Mouse (Mus musculus) midbrain, embryonic 11.5 days (tissue): Measurements from ENCODE around the gene Piwil4. TPM values are rescaled to one million over a fixed set of nuclear protein-coding genes. Genes with fewer than 3 reads are reported as not detected.
A peak's percentile ranks its signal among the peaks of the same experiment; 100 is the strongest.

ENCODE experiments used
- ATAC-seq: fragments of 200-750 bp; cut with Nextera tagmentation; 2 replicates; pipeline ENCODE4 v1.8.0; 2017; ENCODE audit warnings: moderate TSS enrichment, moderate library complexity; ENCODE audit not compliant: low FRiP score
- DNase-seq: peaks from one replicate; pipeline ENCODE4 v3.0.0; 2015; ENCODE audit warnings: low spot score; ENCODE audit errors: missing footprints
- H3K27ac ChIP-seq: fragments of 300-500 bp; sonication (generic); 2 replicates; pipeline ENCODE4 v1.5.1; 2014; ENCODE audit warnings: low read depth, low read length
- H3K27me3 ChIP-seq: fragments of 300-500 bp; sonication (generic); 2 replicates; pipeline ENCODE4 v1.6.1; 2014; ENCODE audit warnings: mild to moderate bottlenecking, low read length, moderate library complexity, mixed read lengths; ENCODE audit not compliant: control insufficient read depth, insufficient read depth
- H3K36me3 ChIP-seq: fragments of 300-500 bp; sonication (generic); 2 replicates; pipeline ENCODE4 v1.6.1; 2014; ENCODE audit warnings: mild to moderate bottlenecking, low read length, moderate library complexity, mixed read lengths; ENCODE audit not compliant: control insufficient read depth, insufficient read depth
- H3K4me1 ChIP-seq: fragments of 300-500 bp; sonication (generic); 2 replicates; pipeline ENCODE4 v1.6.1; 2014; ENCODE audit warnings: low read length; ENCODE audit not compliant: control insufficient read depth, insufficient read depth
- H3K4me2 ChIP-seq: fragments of 300-500 bp; sonication (generic); 2 replicates; pipeline ENCODE4 v1.6.1; 2014; ENCODE audit warnings: mild to moderate bottlenecking, moderate library complexity
- H3K4me3 ChIP-seq: fragments of 300-500 bp; sonication (generic); 2 replicates; pipeline ENCODE4 v1.5.1; 2014; ENCODE audit warnings: low read depth, low read length
- H3K9ac ChIP-seq: fragments of 300-500 bp; sonication (generic); 2 replicates; pipeline ENCODE4 v1.6.1; 2014; ENCODE audit warnings: low read length
- H3K9me3 ChIP-seq: fragments of 300-500 bp; sonication (generic); 2 replicates; pipeline ENCODE4 v1.6.1; 2016; ENCODE audit warnings: low read length; ENCODE audit not compliant: control insufficient read depth
- WGBS: fragments of 180-500 bp; shearing (Covaris S2); extraction: QIAGEN DNeasy Blood & Tissue Kit; methylation state at CpG from one replicate; pipeline ENCODE4 v1.1.7; 2014; 5-methylcytosine and 5-hydroxymethylcytosine counted together
- polyA plus RNA-seq: library from polyadenylated mRNA; unstranded; fragments of >200 nt; fragmentation: Nextera tagmentation; extraction: Ambion mirVana; gene quantifications from 2 replicates; pipeline ENCODE4 v1.2.1, GENCODE M21; 2014

The Piwil4 gene
- polyA plus RNA-seq: 0.08 and 0.12 TPM in 2 replicates

GRCm38 (mm10) chr9:14740151-14740924 is at the start of gene Piwil4:
Gene Piwil4 (minus strand): TSS chr9:14740733.
- Histone ChIP-seq H3K9me3 (no peaks in the 10 kb centered on the region), H3K4me2 (no peak within 1 kb of the TSS), H3K4me3 (no peak within 1 kb of the TSS), H3K4me1 (no peaks in the 10 kb centered on the region), H3K27me3 (no peaks in the 10 kb centered on the region), H3K9ac (no peak within 1 kb of the TSS), H3K36me3 (no peaks in the 10 kb centered on the region), H3K27ac (no peak within 1 kb of the TSS)
- WGBS: 86% methylated on average over 19 of the region's 19 CpGs
- DNase-seq (no peak), ATAC-seq (no peak)

- Histone ChIP-seq H3K9ac (no peak overlapping the region), H3K27me3 (no peaks in the 10 kb centered on the region), H3K36me3 (peaks cover 3% of the 10 kb centered on the region; the same call in 1 of the 2 replicates), H3K4me2 (no peak overlapping the region), H3K9me3 (no peaks in the 10 kb centered on the region), H3K4me1 (no peaks in the 10 kb centered on the region), H3K4me3 (no peak overlapping the region), H3K27ac (no peak overlapping the region)
- DNase-seq: no peak
- WGBS: 91% methylated on average over 6 of the region's 6 CpGs
- no peak for ATAC-seq
Observed at GRCm38 (mm10) chr9:14787356-14787755, 46.8 kb upstream of the Piwil4 start.

- ATAC-seq (peak; percentile 99), DNase-seq (peak; percentile 99)
- H3K9me3 ChIP-seq: no peaks in the 10 kb centered on the region
- H3K4me2 ChIP-seq: peak within 1 kb of the TSS; percentile 77
- no peaks in the 10 kb centered on the region for H3K4me1 ChIP-seq
- under 1% methylated on average over 62 of the region's 62 CpGs for WGBS
- H3K9ac ChIP-seq: peak within 1 kb of the TSS; percentile 94
- peak within 1 kb of the TSS; percentile 87 for H3K27ac ChIP-seq
- no peaks in the 10 kb centered on the region for H3K27me3 ChIP-seq
- peaks cover 9% of the 10 kb centered on the region for H3K36me3 ChIP-seq
- peak within 1 kb of the TSS; percentile 79 for H3K4me3 ChIP-seq
Observed at GRCm38 (mm10) chr9:14784039-14785002, 43.8 kb upstream of the Piwil4 start, which contains the start of the genes Mre11a and Ankrd49. Gene Mre11a (plus strand): TSS chr9:14784654. Gene Ankrd49 (minus strand): TSS chr9:14784856.

- H3K4me1 ChIP-seq: no peaks in the 10 kb centered on the region
- H3K27ac ChIP-seq: no peak overlapping the region
- H3K4me2 ChIP-seq: no peak overlapping the region
- no peaks in the 10 kb centered on the region for H3K9me3 ChIP-seq
- no peaks in the 10 kb centered on the region for H3K27me3 ChIP-seq
- no peak overlapping the region for H3K9ac ChIP-seq
- no peak for DNase-seq
- ATAC-seq: no peak
- peaks cover 6% of the 10 kb centered on the region for H3K36me3 ChIP-seq
- H3K4me3 ChIP-seq: no peak overlapping the region
- WGBS: 47% methylated on average over 13 of the region's 13 CpGs
Observed at GRCm38 (mm10) chr9:14778341-14778740, 37.8 kb upstream of the Piwil4 start.

- no peak overlapping the region for H3K27ac ChIP-seq
- ATAC-seq (no peak), DNase-seq (no peak)
- WGBS: 46% methylated on average over 2 of the region's 2 CpGs
- no peaks in the 10 kb centered on the region for H3K36me3 ChIP-seq
- no peak overlapping the region for H3K4me2 ChIP-seq
- H3K4me3 ChIP-seq: no peak overlapping the region
- no peaks in the 10 kb centered on the region for H3K9me3 ChIP-seq
- H3K9ac ChIP-seq: no peak overlapping the region
- H3K27me3 ChIP-seq: no peaks in the 10 kb centered on the region
- H3K4me1 ChIP-seq: peaks cover 6% of the 10 kb centered on the region
Observed at GRCm38 (mm10) chr9:14773813-14774212, 33.3 kb upstream of the Piwil4 start.

GRCm38 (mm10) chr9:14772074-14772473 is 31.5 kb upstream of the Piwil4 start:
- DNase-seq: no peak
- Histone ChIP-seq H3K9ac (no peak overlapping the region), H3K27me3 (no peaks in the 10 kb centered on the region), H3K9me3 (no peaks in the 10 kb centered on the region), H3K4me3 (no peak overlapping the region), H3K4me1 (peaks cover 6% of the 10 kb centered on the region), H3K36me3 (no peaks in the 10 kb centered on the region), H3K27ac (no peak overlapping the region), H3K4me2 (no peak overlapping the region)
- 85% methylated on average over 2 of the region's 2 CpGs for WGBS
- ATAC-seq: no peak

- Histone ChIP-seq H3K9me3 (no peaks in the 10 kb centered on the region), H3K9ac (peak within 1 kb of the TSS; percentile 20; the same call in 1 of the 2 replicates), H3K4me3 (no peak within 1 kb of the TSS), H3K27ac (no peak within 1 kb of the TSS), H3K4me2 (peak within 1 kb of the TSS; percentile 30), H3K27me3 (no peaks in the 10 kb centered on the region), H3K36me3 (no peaks in the 10 kb centered on the region), H3K4me1 (peaks cover 6% of the 10 kb centered on the region)
- 18% methylated on average over 23 of the region's 23 CpGs for WGBS
- ATAC-seq (peak; percentile 77), DNase-seq (peak; percentile 87)
Observed at GRCm38 (mm10) chr9:14770803-14771471, 30.4 kb upstream of the Piwil4 start, which contains the start of gene 1700012B09Rik. Gene 1700012B09Rik (minus strand): TSS chr9:14771030.

- H3K27ac ChIP-seq: no peak overlapping the region
- no peak overlapping the region for H3K4me2 ChIP-seq
- no peak overlapping the region for H3K9ac ChIP-seq
- H3K4me1 ChIP-seq: peaks cover 6% of the 10 kb centered on the region
- H3K9me3 ChIP-seq: no peaks in the 10 kb centered on the region
- DNase-seq (no peak), ATAC-seq (no peak)
- no peak overlapping the region for H3K4me3 ChIP-seq
- H3K27me3 ChIP-seq: no peaks in the 10 kb centered on the region
- no peaks in the 10 kb centered on the region for H3K36me3 ChIP-seq
- 66% methylated on average over 6 of the region's 6 CpGs for WGBS
Observed at GRCm38 (mm10) chr9:14769811-14770210, 29.3 kb upstream of the Piwil4 start.
